Mouse (Mus musculus): ENCODE results near the gene Aars. TPM values are rescaled to one million over a fixed set of nuclear protein-coding genes. Genes with fewer than 3 reads are reported as not detected.
"Not testable (repeated sequence)": the region's sequence is repeated elsewhere in the genome, so short reads cannot be mapped to it uniquely, and the experiment has no call there.

The Aars gene
- polyA plus RNA-seq, 1 experiment from 2014 or later: 75.9 TPM

GRCm38 (mm10) chr8:111058946-111059572 is 26.1 kb downstream of the Aars start:
- Histone ChIP-seq H3K4me3 (replicated peaks; ENCODE audit: low read depth, low read length) (no peak overlapping the region), H3K27ac (replicated peaks; ENCODE audit: low read depth, low read length) (no peak overlapping the region), H3K4me1 (ENCODE audit: control insufficient read depth, insufficient read depth, low read length) (peaks cover 20% of the 10 kb centered on the region), H3K4me2 (ENCODE audit: low read length) (no peak overlapping the region), H3K36me3 (ENCODE audit: control insufficient read depth, insufficient read depth, low read length) (peaks cover 28% of the 10 kb centered on the region), H3K9me3 (ENCODE audit: control insufficient read depth, low read length) (no peaks in the 10 kb centered on the region), H3K27me3 (ENCODE audit: control insufficient read depth, insufficient read depth, low read length) (no peaks in the 10 kb centered on the region), H3K9ac (replicated peaks; ENCODE audit: low read length) (no peak overlapping the region)
- 73% methylated on average over 2 of the region's 2 CpGs for WGBS
- ATAC-seq (ENCODE audit: low FRiP score, low TSS enrichment) (no peak), DNase-seq (no peak)

GRCm38 (mm10) chr8:111061688-111062071 is 28.7 kb downstream of the Aars start:
- Histone ChIP-seq H3K36me3 (ENCODE audit: control insufficient read depth, insufficient read depth, low read length) (0 out of 2 replicates have a peak, but pooled peaks cover 8% of the 10 kb centered on the region), H3K9me3 (ENCODE audit: control insufficient read depth, low read length) (no peaks in the 10 kb centered on the region), H3K27ac (replicated peaks; ENCODE audit: low read depth, low read length) (peak overlapping the region; percentile 82), H3K9ac (replicated peaks; ENCODE audit: low read length) (peak overlapping the region; percentile 61), H3K4me3 (replicated peaks; ENCODE audit: low read depth, low read length) (peak overlapping the region; percentile 48), H3K27me3 (ENCODE audit: control insufficient read depth, insufficient read depth, low read length) (no peaks in the 10 kb centered on the region), H3K4me1 (ENCODE audit: control insufficient read depth, insufficient read depth, low read length) (peaks cover 20% of the 10 kb centered on the region), H3K4me2 (ENCODE audit: low read length) (peak overlapping the region; percentile 58)
- DNase-seq: no peak
- under 1% methylated on average over 14 of the region's 14 CpGs for WGBS
- 0 out of 2 replicates have a peak, but pooled peaks have one; percentile 15 for ATAC-seq (ENCODE audit: low FRiP score, low TSS enrichment)

- Histone ChIP-seq H3K4me1 (ENCODE audit: control insufficient read depth, insufficient read depth, low read length) (peaks cover 15% of the 10 kb centered on the region), H3K9me3 (ENCODE audit: control insufficient read depth, low read length) (no peaks in the 10 kb centered on the region), H3K9ac (replicated peaks; ENCODE audit: low read length) (peak overlapping the region; percentile 61), H3K27me3 (ENCODE audit: control insufficient read depth, insufficient read depth, low read length) (no peaks in the 10 kb centered on the region), H3K4me2 (ENCODE audit: low read length) (peak overlapping the region; percentile 58), H3K27ac (replicated peaks; ENCODE audit: low read depth, low read length) (peak overlapping the region; percentile 82), H3K4me3 (replicated peaks; ENCODE audit: low read depth, low read length) (peak overlapping the region; percentile 48), H3K36me3 (ENCODE audit: control insufficient read depth, insufficient read depth, low read length) (0 out of 2 replicates have a peak, but pooled peaks cover 8% of the 10 kb centered on the region)
- under 1% methylated on average over 27 of the region's 27 CpGs for WGBS
- ATAC-seq (ENCODE audit: low FRiP score, low TSS enrichment) (peak; percentile 92), DNase-seq (peak; percentile 95)
These were observed 29.3 kb downstream of the Aars start for GRCm38 (mm10) chr8:111062072-111062757.

- no peaks in the 10 kb centered on the region for H3K27me3 ChIP-seq (ENCODE audit: control insufficient read depth, insufficient read depth, low read length)
- peak overlapping the region; percentile 37; the same call in 1 of the 2 replicates for H3K27ac ChIP-seq (replicated peaks; ENCODE audit: low read depth, low read length)
- H3K4me3 ChIP-seq (replicated peaks; ENCODE audit: low read depth, low read length): peak overlapping the region; percentile 48; the same call in 1 of the 2 replicates
- ATAC-seq (ENCODE audit: low FRiP score, low TSS enrichment) (no peak), DNase-seq (no peak)
- H3K4me2 ChIP-seq (ENCODE audit: low read length): peak overlapping the region; percentile 58
- no peaks in the 10 kb centered on the region for H3K9me3 ChIP-seq (ENCODE audit: control insufficient read depth, low read length)
- no peak overlapping the region for H3K9ac ChIP-seq (replicated peaks; ENCODE audit: low read length)
- H3K36me3 ChIP-seq (ENCODE audit: control insufficient read depth, insufficient read depth, low read length): 0 out of 2 replicates have a peak, but pooled peaks cover 8% of the 10 kb centered on the region
- 53% methylated on average over 2 of the region's 2 CpGs for WGBS
- peaks cover 10% of the 10 kb centered on the region for H3K4me1 ChIP-seq (ENCODE audit: control insufficient read depth, insufficient read depth, low read length)
These were observed 29.9 kb downstream of the Aars start for GRCm38 (mm10) chr8:111062893-111063292.

- DNase-seq (no peak), ATAC-seq (ENCODE audit: low FRiP score, low TSS enrichment) (no peak)
- WGBS: 84% methylated on average over 4 of the region's 4 CpGs
These were observed 33.4 kb downstream of the Aars start for GRCm38 (mm10) chr8:111066308-111066707.

GRCm38 (mm10) chr8:111067439-111067838 is 34.5 kb downstream of the Aars start:
- ATAC-seq (ENCODE audit: low FRiP score, low TSS enrichment) (no peak), DNase-seq (no peak)
- H3K4me2 ChIP-seq (ENCODE audit: low read length): no peak overlapping the region
- H3K27me3 ChIP-seq (ENCODE audit: control insufficient read depth, insufficient read depth, low read length): no peaks in the 10 kb centered on the region
- WGBS: 31% methylated on average over 10 of the region's 10 CpGs
- no peaks in the 10 kb centered on the region for H3K9me3 ChIP-seq (ENCODE audit: control insufficient read depth, low read length)
- no peaks in the 10 kb centered on the region for H3K4me1 ChIP-seq (ENCODE audit: control insufficient read depth, insufficient read depth, low read length)
- no peak overlapping the region for H3K27ac ChIP-seq (replicated peaks; ENCODE audit: low read depth, low read length)
- H3K4me3 ChIP-seq (replicated peaks; ENCODE audit: low read depth, low read length): no peak overlapping the region
- H3K9ac ChIP-seq (replicated peaks; ENCODE audit: low read length): no peak overlapping the region
- H3K36me3 ChIP-seq (ENCODE audit: control insufficient read depth, insufficient read depth, low read length): no peaks in the 10 kb centered on the region

More at GRCm38 (mm10) chr8:111066308-111066707, 33.4 kb downstream of the Aars start:
- H3K4me3 ChIP-seq (replicated peaks; ENCODE audit: low read depth, low read length): no peak overlapping the region
- H3K36me3 ChIP-seq (ENCODE audit: control insufficient read depth, insufficient read depth, low read length): no peaks in the 10 kb centered on the region
- no peaks in the 10 kb centered on the region for H3K9me3 ChIP-seq (ENCODE audit: control insufficient read depth, low read length)
- no peak overlapping the region for H3K9ac ChIP-seq (replicated peaks; ENCODE audit: low read length)
- H3K4me1 ChIP-seq (ENCODE audit: control insufficient read depth, insufficient read depth, low read length): peaks cover under 1% of the 10 kb centered on the region; the same call in 1 of the 2 replicates
- no peak overlapping the region for H3K27ac ChIP-seq (replicated peaks; ENCODE audit: low read depth, low read length)
- H3K27me3 ChIP-seq (ENCODE audit: control insufficient read depth, insufficient read depth, low read length): no peaks in the 10 kb centered on the region
- no peak overlapping the region for H3K4me2 ChIP-seq (ENCODE audit: low read length)

GRCm38 (mm10) chr8:111068660-111069059 is 35.7 kb downstream of the Aars start:
- H3K27me3 ChIP-seq (ENCODE audit: control insufficient read depth, insufficient read depth, low read length); H3K27ac ChIP-seq (replicated peaks; ENCODE audit: low read depth, low read length); H3K4me2 ChIP-seq (ENCODE audit: low read length); H3K4me3 ChIP-seq (replicated peaks; ENCODE audit: low read depth, low read length); DNase-seq; H3K9me3 ChIP-seq (ENCODE audit: control insufficient read depth, low read length); H3K9ac ChIP-seq (replicated peaks; ENCODE audit: low read length); H3K4me1 ChIP-seq (ENCODE audit: control insufficient read depth, insufficient read depth, low read length); ATAC-seq (ENCODE audit: low FRiP score, low TSS enrichment); H3K36me3 ChIP-seq (ENCODE audit: control insufficient read depth, insufficient read depth, low read length): not testable (repeated sequence)
- WGBS: 92% methylated on average over 9 of the region's 9 CpGs

- Histone ChIP-seq H3K36me3 (ENCODE audit: control insufficient read depth, insufficient read depth, low read length) (no peaks in the 10 kb centered on the region), H3K4me3 (replicated peaks; ENCODE audit: low read depth, low read length) (no peak overlapping the region), H3K9me3 (ENCODE audit: control insufficient read depth, low read length) (no peaks in the 10 kb centered on the region), H3K27ac (replicated peaks; ENCODE audit: low read depth, low read length) (no peak overlapping the region), H3K27me3 (ENCODE audit: control insufficient read depth, insufficient read depth, low read length) (no peaks in the 10 kb centered on the region), H3K4me1 (ENCODE audit: control insufficient read depth, insufficient read depth, low read length) (no peaks in the 10 kb centered on the region), H3K9ac (replicated peaks; ENCODE audit: low read length) (no peak overlapping the region), H3K4me2 (ENCODE audit: low read length) (no peak overlapping the region)
- 83% methylated on average over 3 of the region's 3 CpGs for WGBS
- DNase-seq (no peak), ATAC-seq (ENCODE audit: low FRiP score, low TSS enrichment) (no peak)
These were observed 43.0 kb downstream of the Aars start for GRCm38 (mm10) chr8:111075926-111076325.

Data from midbrain, embryonic 14.5 days (tissue).